Mouse (Mus musculus): ENCODE data around the gene Abca16.

DNA sequence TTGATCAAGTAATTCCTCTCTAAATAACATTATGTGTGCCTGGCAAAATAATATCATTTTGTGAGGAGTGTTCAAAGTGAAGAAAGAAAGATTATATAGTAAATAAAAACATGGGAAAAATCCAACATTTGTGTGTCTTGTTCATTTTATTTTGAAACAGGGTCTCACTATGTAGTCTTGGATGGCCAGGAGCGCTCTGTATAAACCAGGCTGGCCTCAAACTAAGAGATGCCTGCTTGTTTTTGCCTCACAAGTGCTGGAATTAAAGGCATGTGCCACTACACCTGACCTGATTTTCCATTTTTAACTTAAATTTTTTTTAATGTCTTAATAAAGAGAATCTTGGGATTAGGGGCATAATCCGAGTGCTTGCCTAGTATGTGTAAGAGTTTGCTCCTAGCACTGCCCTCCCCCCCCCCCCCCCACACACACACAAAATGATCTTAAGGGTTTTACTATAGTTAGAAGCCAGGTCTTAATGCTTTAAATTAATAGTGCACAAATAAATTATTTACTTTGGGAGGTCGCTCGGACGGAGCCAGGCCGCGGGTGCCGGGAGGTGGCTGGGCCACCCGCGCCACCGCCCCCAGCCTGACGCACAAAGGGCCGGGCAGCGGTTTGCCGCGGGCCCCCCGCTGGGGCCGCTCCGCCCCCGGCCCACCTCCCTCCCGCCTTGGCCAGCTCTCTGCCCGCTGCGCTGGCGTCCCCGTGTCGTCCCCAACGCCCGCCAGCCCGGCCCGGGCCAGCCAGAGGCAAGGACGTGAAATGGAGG lies 94.6 kb downstream of the Abca16 start:
- TF ChIP-seq CTCF (IDR thresholded peaks at IDR 0.05; ENCODE audit: extremely low read depth, insufficient read depth, low read length) = no peak
- no peak for TF ChIP-seq POLR2A (IDR thresholded peaks at IDR 0.05; ENCODE audit: extremely low read depth, insufficient read depth, low read length)
